Mouse (Mus musculus): ENCODE measurements around the gene Jarid2.

Gene Jarid2

DNA sequence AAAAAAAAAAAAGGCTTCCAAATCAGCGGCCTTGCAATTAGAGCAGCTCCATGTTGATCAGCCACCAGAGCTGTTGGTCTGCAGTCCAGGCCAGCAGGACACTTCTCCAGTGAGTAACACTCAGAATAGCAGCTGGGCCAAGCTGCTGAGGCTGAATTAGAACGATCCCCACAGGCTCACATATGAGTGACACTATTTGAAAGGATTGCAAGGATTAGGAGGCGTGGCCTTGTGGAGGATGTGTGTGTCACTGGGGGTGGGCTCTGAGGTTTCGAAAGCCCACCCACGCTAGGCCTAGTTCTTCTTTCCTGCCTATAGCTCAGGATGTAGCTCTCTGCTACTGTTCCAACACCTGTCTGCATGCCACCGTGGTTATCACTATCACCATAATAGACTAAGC lies 226.5 kb downstream of the Jarid2 start:
- no peak for DNase-seq (ENCODE audit: low read depth, low spot score)

DNA sequence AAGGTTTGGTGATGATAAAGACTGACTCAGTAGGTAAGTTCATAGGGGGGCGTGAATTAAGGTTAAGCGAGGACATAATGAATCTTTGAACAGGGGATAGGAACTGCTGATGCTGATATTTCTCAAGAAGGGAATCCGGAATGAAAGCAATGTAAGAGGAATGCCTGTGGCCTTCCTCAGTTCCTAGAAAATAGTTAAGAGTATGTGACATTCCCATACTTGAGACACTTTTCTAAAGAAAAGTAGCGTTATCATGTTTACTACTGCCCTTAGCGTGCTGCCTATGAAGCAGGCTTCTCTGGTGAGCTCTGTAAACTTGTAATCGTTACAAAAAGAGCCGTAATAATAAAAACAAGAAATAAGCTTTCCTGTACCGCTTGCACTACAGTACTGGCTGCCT lies 227.8 kb downstream of the Jarid2 start:
- no peak for DNase-seq (ENCODE audit: low read depth, low spot score)

DNA sequence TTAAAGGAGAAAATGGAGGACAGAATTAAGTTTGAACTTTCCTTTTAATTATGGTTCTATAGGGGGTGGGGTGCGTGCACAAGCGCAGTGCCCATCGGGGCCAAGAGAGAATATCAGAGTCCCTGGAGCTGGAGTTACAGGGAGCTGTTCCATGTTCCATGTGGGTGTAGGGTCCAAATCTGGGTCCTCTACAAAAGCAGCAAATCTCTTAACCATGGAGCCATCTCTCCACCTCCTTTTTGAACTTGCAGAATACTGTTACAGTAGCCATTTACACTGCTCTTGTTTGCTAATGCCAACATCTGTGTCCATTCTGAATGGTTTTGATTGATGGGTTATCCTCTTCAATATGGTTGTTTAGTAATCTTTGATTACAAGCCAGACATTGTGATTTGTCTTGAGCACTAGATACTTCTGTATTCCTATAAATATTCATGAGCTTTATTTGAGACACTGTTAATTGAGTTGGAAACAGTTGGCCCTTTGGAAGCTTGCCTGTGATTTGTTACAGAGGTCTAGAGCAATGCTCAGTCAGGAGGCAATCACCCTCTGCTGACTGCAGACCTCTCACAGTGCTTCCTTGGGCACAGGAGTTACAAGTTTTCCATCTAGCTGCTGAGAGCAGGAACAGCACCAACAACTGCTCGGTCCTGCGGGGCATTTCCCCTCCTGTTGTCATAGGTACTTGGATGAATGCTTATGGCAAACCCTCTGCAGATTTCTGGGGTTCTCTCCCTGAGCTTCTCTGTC lies 231.4 kb downstream of the Jarid2 start:
- peak; percentile 67 for DNase-seq (ENCODE audit: low read depth, low spot score)

Measured in brain, adult 2 months (tissue).